Mouse (Mus musculus) erythroblast, embryonic 14.5 days (primary cell): ENCODE measurements around the gene Sf3b3.

Source experiments
- GATA1 ChIP-seq: IDR thresholded peaks from 2 replicates; pipeline ENCODE4 v1.6.1; 2012; ENCODE audit warnings: low read length, inconsistent platforms, mixed read lengths
- TAL1 ChIP-seq: IDR thresholded peaks from 3 replicates; pipeline ENCODE4 v1.6.1; 2012; ENCODE audit warnings: low read length, inconsistent platforms, mixed read lengths

- no peak for TF ChIP-seq TAL1
- no peak for TF ChIP-seq GATA1
These were observed 18.1 kb downstream of the Sf3b3 start for GRCm38 (mm10) chr8:110828511-110828910.
